Mouse (Mus musculus): ENCODE measurements around the gene Rabgap1l. TPM values are rescaled to one million over a fixed set of nuclear protein-coding genes. Genes with fewer than 3 reads are reported as not detected.
"Not testable (repeated sequence)": the region's sequence is repeated elsewhere in the genome, so short reads cannot be mapped to it uniquely, and the experiment has no call there.

Gene Rabgap1l
- polyA plus RNA-seq, 1 experiment from 2014 or later, result 12.0 TPM

DNA sequence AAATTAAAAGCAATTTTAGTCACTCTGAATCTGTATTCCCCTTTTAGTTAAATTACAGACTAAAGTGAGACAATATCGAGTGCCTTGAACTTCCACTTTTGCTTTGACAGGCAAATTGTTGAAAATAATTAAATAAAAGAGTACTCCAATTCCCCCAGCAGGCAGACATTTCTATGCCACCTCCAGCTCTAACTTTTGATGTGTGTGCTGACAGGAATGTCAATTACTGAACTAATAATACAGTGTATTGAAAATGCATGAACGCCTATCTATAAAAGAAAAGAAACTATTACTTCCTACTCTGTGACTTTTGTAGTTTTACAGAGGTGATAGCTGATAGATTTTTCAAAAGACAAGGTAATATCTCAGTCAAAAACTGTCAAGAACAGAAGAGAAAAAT lies 118.2 kb downstream of the Rabgap1l start:
- WGBS, result 91% methylated on average over 2 of the region's 2 CpGs
- no peaks in the 10 kb centered on the region for H3K4me1 ChIP-seq (replicated peaks; ENCODE audit: insufficient read depth, low read length)

DNA sequence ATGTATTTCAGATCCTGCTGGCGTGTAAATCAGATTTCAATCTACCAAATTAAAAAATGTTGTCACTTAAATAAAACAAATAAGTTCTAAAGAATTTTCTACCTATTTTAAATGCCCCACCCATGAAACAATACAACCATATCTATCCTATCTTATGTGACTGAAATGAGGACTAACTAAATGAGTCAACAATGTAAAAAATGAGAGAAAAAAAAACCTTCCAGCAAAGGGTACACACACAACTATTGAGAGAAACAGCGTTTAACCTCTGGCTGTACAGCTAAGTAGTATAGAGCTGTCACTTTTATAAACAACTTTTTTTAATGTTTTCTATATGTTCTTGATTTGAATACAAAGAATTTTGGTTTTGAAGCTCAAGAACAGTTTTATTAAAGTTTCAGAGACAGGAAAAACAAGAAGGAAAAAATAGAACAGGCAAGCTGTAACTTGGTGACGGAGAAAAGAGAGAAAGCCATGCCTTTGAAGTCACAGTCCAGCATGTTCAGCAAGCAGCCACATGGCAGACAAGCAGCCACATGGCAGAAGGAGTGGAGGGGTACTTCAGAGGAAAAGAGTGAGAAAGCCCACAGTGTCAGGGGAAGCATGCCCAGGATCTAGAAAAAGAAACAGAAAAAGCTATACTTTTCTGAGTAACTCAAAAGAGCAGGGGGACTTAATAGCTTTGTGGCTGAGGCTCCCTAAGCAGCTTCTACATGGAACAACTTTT lies 120.8 kb downstream of the Rabgap1l start:
- no peaks in the 10 kb centered on the region for H3K4me1 ChIP-seq (replicated peaks; ENCODE audit: insufficient read depth, low read length)
- ATAC-seq (replicated peaks; ENCODE audit: low FRiP score, low read depth) (no peak), DNase-seq (ENCODE audit: low spot score) (no peak)
- H3K9me3 ChIP-seq (replicated peaks; ENCODE audit: low read length), result no peaks in the 10 kb centered on the region
- H3K4me2 ChIP-seq (ENCODE audit: low read length), result no peak overlapping the region
- no peak overlapping the region for H3K27ac ChIP-seq
- WGBS, result 69% methylated on average over 3 of the region's 3 CpGs
- H3K4me3 ChIP-seq (replicated peaks; ENCODE audit: low read depth, low read length), result no peak overlapping the region
- no peak for TF ChIP-seq CTCF (IDR thresholded peaks at IDR 0.05; ENCODE audit: low read depth)
- H3K27me3 ChIP-seq (ENCODE audit: insufficient read depth, low read length), result no peaks in the 10 kb centered on the region
- H3K36me3 ChIP-seq (ENCODE audit: insufficient read depth, low read length), result no peaks in the 10 kb centered on the region
- no peak overlapping the region for H3K9ac ChIP-seq (ENCODE audit: low read depth, low read length)

More for the DNA sequence above, 118.2 kb downstream of the Rabgap1l start:
- H3K9ac ChIP-seq (ENCODE audit: low read depth, low read length), result no peak overlapping the region
- TF ChIP-seq CTCF (IDR thresholded peaks at IDR 0.05; ENCODE audit: low read depth), result no peak
- H3K36me3 ChIP-seq (ENCODE audit: insufficient read depth, low read length), result no peaks in the 10 kb centered on the region
- H3K27ac ChIP-seq, result no peak overlapping the region
- no peak overlapping the region for H3K4me3 ChIP-seq (replicated peaks; ENCODE audit: low read depth, low read length)
- H3K27me3 ChIP-seq (ENCODE audit: insufficient read depth, low read length), result no peaks in the 10 kb centered on the region
- DNase-seq (ENCODE audit: low spot score) (no peak), ATAC-seq (replicated peaks; ENCODE audit: low FRiP score, low read depth) (no peak)
- no peaks in the 10 kb centered on the region for H3K9me3 ChIP-seq (replicated peaks; ENCODE audit: low read length)
- no peak overlapping the region for H3K4me2 ChIP-seq (ENCODE audit: low read length)

DNA sequence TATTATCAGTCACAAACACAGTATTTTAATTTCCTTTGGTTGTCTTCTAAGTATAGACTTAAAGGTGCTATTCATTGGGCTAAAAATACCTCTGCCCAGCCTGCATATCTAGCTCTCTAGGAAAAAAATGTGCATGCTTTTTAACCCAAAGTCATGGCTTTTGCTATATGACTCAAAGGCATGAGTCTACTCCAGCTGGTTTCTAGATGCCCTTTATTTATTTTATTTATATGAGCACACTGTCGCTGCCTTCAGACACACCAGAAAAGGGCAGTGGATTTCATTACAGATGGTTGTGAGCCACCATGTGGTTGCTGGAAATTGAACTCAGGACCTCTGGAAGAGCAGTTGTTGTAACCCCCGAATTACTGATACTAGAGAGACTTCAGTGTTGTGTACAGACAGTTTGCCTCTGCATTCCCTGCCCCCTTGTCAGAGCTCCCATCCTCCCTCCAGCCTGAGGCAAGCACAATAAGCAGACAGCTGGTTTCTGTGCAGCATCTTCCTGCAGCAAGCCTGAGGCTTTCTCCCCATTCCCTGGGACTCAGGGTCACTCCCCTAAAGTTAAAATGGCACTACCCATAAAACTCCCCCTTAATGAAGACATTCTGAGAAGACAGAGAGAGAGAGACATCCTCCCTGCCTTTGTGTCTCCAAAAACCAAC lies 137.1 kb downstream of the Rabgap1l start:
- no peak for ATAC-seq (replicated peaks; ENCODE audit: low FRiP score, low read depth)
- Histone ChIP-seq H3K9ac (ENCODE audit: low read depth, low read length) (no peak overlapping the region), H3K27me3 (ENCODE audit: insufficient read depth, low read length) (no peaks in the 10 kb centered on the region), H3K4me2 (ENCODE audit: low read length) (no peak overlapping the region), H3K9me3 (replicated peaks; ENCODE audit: low read length) (no peaks in the 10 kb centered on the region), H3K4me1 (replicated peaks; ENCODE audit: insufficient read depth, low read length) (no peaks in the 10 kb centered on the region), H3K4me3 (replicated peaks; ENCODE audit: low read depth, low read length) (no peak overlapping the region), H3K27ac (no peak overlapping the region), H3K36me3 (ENCODE audit: insufficient read depth, low read length) (no peaks in the 10 kb centered on the region)
- DNase-seq (ENCODE audit: low spot score), result no peak
- no peak for TF ChIP-seq CTCF (IDR thresholded peaks at IDR 0.05; ENCODE audit: low read depth)
- 24% methylated on average over 2 of the region's 2 CpGs for WGBS

DNA sequence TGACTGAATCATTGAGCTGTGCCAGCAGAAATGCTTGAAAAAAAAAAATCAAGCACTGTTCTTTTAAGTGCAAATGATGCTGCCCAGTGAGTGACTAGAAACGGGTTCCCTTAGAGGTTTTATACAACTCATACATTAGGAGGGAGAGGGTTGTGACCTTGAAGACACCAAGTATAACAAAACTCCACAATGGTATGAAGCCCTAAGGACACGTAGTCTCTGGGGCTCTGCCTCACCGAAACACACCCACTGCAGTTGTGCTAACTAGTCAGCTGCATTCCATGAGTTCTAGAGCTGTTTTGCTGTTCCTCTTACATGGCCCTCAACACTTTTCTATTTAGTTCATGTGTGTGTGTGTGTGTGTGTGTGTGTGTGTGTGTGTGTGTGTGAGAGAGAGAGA lies 141.3 kb downstream of the Rabgap1l start:
- Histone ChIP-seq H3K9me3 (replicated peaks; ENCODE audit: low read length) (no peaks in the 10 kb centered on the region), H3K4me3 (replicated peaks; ENCODE audit: low read depth, low read length) (no peak overlapping the region), H3K27me3 (ENCODE audit: insufficient read depth, low read length) (no peaks in the 10 kb centered on the region), H3K36me3 (ENCODE audit: insufficient read depth, low read length) (no peaks in the 10 kb centered on the region), H3K9ac (ENCODE audit: low read depth, low read length) (no peak overlapping the region), H3K4me1 (replicated peaks; ENCODE audit: insufficient read depth, low read length) (no peaks in the 10 kb centered on the region), H3K4me2 (ENCODE audit: low read length) (no peak overlapping the region), H3K27ac (no peak overlapping the region)
- ATAC-seq (replicated peaks; ENCODE audit: low FRiP score, low read depth) (no peak), DNase-seq (ENCODE audit: low spot score) (no peak)
- TF ChIP-seq CTCF (IDR thresholded peaks at IDR 0.05; ENCODE audit: low read depth), result no peak
- WGBS, result 50% methylated on average over 3 of the region's 3 CpGs

DNA sequence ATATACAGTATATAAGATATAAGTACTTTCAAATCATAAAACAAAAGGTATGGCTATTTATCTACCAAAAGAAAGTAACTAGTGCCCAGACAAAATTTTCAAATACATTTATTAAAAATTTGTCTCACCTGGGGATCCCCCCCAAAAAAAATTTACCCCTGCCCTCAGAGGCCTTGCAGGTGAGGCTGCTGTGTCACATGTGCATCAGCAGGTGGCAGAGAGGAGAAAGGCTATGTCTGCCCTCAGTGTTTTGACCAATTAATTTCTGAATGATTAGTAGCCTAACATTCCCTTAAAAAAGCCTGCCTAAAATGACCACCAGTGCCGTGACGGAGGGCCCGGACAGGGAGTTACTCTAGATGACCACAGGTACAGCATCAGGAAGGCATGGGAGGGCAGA lies 147.6 kb downstream of the Rabgap1l start:
- Histone ChIP-seq H3K27me3 (ENCODE audit: insufficient read depth, low read length) (no peaks in the 10 kb centered on the region), H3K4me3 (replicated peaks; ENCODE audit: low read depth, low read length) (no peak overlapping the region), H3K9me3 (replicated peaks; ENCODE audit: low read length) (no peaks in the 10 kb centered on the region), H3K4me2 (ENCODE audit: low read length) (no peak overlapping the region), H3K4me1 (replicated peaks; ENCODE audit: insufficient read depth, low read length) (no peaks in the 10 kb centered on the region), H3K9ac (ENCODE audit: low read depth, low read length) (no peak overlapping the region), H3K27ac (no peak overlapping the region), H3K36me3 (ENCODE audit: insufficient read depth, low read length) (no peaks in the 10 kb centered on the region)
- no peak for DNase-seq (ENCODE audit: low spot score)
- ATAC-seq (replicated peaks; ENCODE audit: low FRiP score, low read depth), result no peak
- TF ChIP-seq CTCF (IDR thresholded peaks at IDR 0.05; ENCODE audit: low read depth), result peak; percentile 27; the same call in 1 of the 2 replicates
- 80% methylated on average over 3 of the region's 3 CpGs for WGBS

DNA sequence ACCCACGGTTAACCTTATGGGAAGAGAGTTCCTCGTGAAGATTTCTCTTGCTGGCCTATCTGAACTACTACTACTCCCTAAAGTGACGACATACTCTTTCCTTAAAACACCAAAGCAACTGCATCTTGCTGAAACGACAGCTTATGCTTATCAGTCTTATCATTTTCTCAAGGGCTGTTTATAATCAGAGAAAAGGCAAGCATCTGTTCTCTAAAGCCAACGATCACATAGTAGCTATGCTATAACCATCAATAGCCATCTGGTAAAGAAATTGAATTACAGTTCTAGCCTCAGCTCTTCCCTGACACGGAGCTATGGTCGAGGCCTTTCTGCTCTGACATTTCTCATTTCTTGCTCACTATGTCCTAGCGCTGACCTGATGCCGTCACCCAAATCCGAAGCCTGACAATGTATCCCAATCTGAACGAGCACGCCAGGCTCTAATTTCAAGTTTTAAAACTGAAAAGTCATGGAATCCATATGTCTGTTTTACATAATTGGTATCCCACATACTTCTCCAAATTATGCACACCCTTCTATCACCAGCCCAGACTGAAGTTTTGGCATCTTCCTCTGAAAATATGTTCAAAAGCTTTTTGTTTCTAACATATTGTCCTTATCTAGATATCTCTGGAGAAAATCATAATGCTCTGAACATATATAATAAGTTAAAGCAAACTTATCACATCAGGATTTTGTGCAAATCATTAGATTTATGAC lies 164.6 kb downstream of the Rabgap1l start:
- H3K4me1 ChIP-seq (replicated peaks; ENCODE audit: insufficient read depth, low read length), result no peaks in the 10 kb centered on the region
- H3K4me2 ChIP-seq (ENCODE audit: low read length), result no peak overlapping the region
- TF ChIP-seq CTCF (IDR thresholded peaks at IDR 0.05; ENCODE audit: low read depth), result no peak
- no peaks in the 10 kb centered on the region for H3K9me3 ChIP-seq (replicated peaks; ENCODE audit: low read length)
- 85% methylated on average over 12 of the region's 12 CpGs for WGBS
- no peaks in the 10 kb centered on the region for H3K36me3 ChIP-seq (ENCODE audit: insufficient read depth, low read length)
- DNase-seq (ENCODE audit: low spot score) (no peak), ATAC-seq (replicated peaks; ENCODE audit: low FRiP score, low read depth) (no peak)
- no peaks in the 10 kb centered on the region for H3K27me3 ChIP-seq (ENCODE audit: insufficient read depth, low read length)
- H3K4me3 ChIP-seq (replicated peaks; ENCODE audit: low read depth, low read length), result no peak overlapping the region
- H3K9ac ChIP-seq (ENCODE audit: low read depth, low read length), result no peak overlapping the region
- H3K27ac ChIP-seq, result no peak overlapping the region

DNA sequence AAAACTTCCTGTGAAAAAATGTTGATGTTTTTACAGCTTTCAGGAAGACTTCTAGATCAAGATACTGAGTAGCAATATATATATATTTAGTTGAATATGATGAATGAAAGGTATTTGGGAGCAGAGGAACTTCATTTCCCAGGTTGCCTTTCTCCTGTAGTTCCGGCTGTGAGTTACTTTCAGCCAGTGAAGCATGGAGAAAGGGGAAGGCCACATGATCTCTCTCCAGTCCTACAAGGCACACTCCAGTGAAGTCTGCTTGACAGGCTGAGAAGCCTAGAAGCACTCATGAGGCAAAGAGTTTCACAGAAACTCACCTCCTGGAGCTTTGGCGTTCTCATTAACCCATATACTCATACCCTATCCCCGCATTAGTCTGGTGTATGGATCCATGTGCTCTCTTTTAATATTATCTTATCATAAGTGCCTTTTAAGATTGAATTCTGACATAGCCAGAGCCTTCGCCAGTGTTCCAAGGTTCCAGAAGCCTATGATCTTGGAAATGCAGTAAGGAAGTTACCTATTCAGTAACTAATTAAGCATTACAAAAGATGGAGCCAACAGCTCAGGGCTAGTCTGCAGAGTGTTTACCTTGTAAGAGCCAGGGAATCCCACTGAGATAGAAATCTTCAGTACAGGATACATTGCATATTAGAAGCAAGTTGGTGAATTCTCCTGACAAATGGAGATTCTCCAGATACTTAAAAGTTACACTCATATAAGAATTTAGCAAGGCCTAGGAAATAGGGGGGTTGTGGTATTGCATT lies 168.5 kb downstream of the Rabgap1l start:
- DNase-seq (ENCODE audit: low spot score); H3K27ac ChIP-seq; H3K9me3 ChIP-seq (replicated peaks; ENCODE audit: low read length); H3K9ac ChIP-seq (ENCODE audit: low read depth, low read length); H3K4me2 ChIP-seq (ENCODE audit: low read length); ATAC-seq (replicated peaks; ENCODE audit: low FRiP score, low read depth); H3K27me3 ChIP-seq (ENCODE audit: insufficient read depth, low read length); H3K4me3 ChIP-seq (replicated peaks; ENCODE audit: low read depth, low read length); H3K36me3 ChIP-seq (ENCODE audit: insufficient read depth, low read length); H3K4me1 ChIP-seq (replicated peaks; ENCODE audit: insufficient read depth, low read length): not testable (repeated sequence)
- WGBS, result 74% methylated on average over 4 of the region's 4 CpGs

Data from kidney, postnatal 0 days (tissue).